Mouse (Mus musculus) MEL (cell line): ENCODE measurements around the gene Gm20481.

Source experiments
- CTCF ChIP-seq, 3 experiments: IDR thresholded peaks in 2 of 3; conservative IDR thresholded peaks in 1 of 3; 2 replicates each; pipeline ENCODE4 v1.5.1; 2011 to 2012; ENCODE audit warnings: low read length in 3 of 3, low read depth in 2 of 3, mild to moderate bottlenecking in 2 of 3, improper control_type of control experiment in 1 of 3, inconsistent platforms in 1 of 3, mixed read lengths in 1 of 3, moderate library complexity in 1 of 3; ENCODE audit not compliant: control insufficient read depth in 1 of 3, insufficient read depth in 1 of 3, poor library complexity in 1 of 3, severe bottlenecking in 1 of 3
- E2F4 ChIP-seq: IDR thresholded peaks from 2 replicates; pipeline ENCODE4 v1.6.1; 2011; ENCODE audit warnings: low read depth, low read length, improper control_type of control experiment, borderline replicate concordance
- EP300 ChIP-seq, 2 experiments: IDR thresholded peaks; 2 replicates each; pipeline ENCODE4 v1.6.1; 2011; ENCODE audit warnings: improper control_type of control experiment in 2 of 2, low read length in 2 of 2, low read depth in 1 of 2, mild to moderate bottlenecking in 1 of 2
- ETS1 ChIP-seq: IDR thresholded peaks from 2 replicates; pipeline ENCODE4 v1.6.1; 2012; ENCODE audit warnings: low read depth, mild to moderate bottlenecking, inconsistent platforms, low read length, improper control_type of control experiment, moderate library complexity
- GABPA ChIP-seq: IDR thresholded peaks from 2 replicates; pipeline ENCODE4 v1.6.1; 2012; ENCODE audit warnings: low read depth, mild to moderate bottlenecking, inconsistent platforms, low read length, improper control_type of control experiment, moderate library complexity
- MAX ChIP-seq: IDR thresholded peaks from 2 replicates; pipeline ENCODE4 v1.6.1; 2011; ENCODE audit warnings: low read length, improper control_type of control experiment
- POLR2AphosphoS2 ChIP-seq: IDR thresholded peaks from 2 replicates; pipeline ENCODE4 v1.6.1; 2011; ENCODE audit warnings: low read length, improper control_type of control experiment
- POLR2AphosphoS5 ChIP-seq: IDR thresholded peaks from 2 replicates; pipeline ENCODE4 v1.6.1; 2012; ENCODE audit warnings: low read depth, borderline replicate concordance, mild to moderate bottlenecking, inconsistent platforms, low read length, moderate library complexity, mixed read lengths
- SIN3A ChIP-seq: IDR thresholded peaks from 2 replicates; pipeline ENCODE4 v1.6.1; 2012; ENCODE audit warnings: low read length, improper control_type of control experiment, inconsistent platforms
- ZKSCAN1 ChIP-seq: IDR thresholded peaks from 2 replicates; pipeline ENCODE4 v1.6.1; 2012; ENCODE audit warnings: low read depth, mild to moderate bottlenecking, inconsistent platforms, low read length, improper control_type of control experiment, moderate library complexity

GRCm38 (mm10) chr17:34954831-34955230, 14.9 kb upstream of the Gm20481 start:
- TF ChIP-seq E2F4 (no peak), POLR2AphosphoS5 (no peak), ETS1 (no peak), CTCF (IDR thresholded peaks at IDR 0.05 in 2 of 3, conservative IDR thresholded peaks at IDR 0.05 in 1 of 3; ENCODE audit: control insufficient read depth in 1 of 3, insufficient read depth in 1 of 3, low read depth in 2 of 3, low read length in 3 of 3, poor library complexity in 1 of 3, severe bottlenecking in 1 of 3) (no peak), EP300 (IDR thresholded peaks at IDR 0.05; ENCODE audit: low read depth in 1 of 2, low read length in 2 of 2) (no peak), POLR2AphosphoS2 (no peak), ZKSCAN1 (no peak), SIN3A (no peak), MAX (no peak), GABPA (no peak)
